Mouse (Mus musculus): ENCODE data around the gene Mtf1. TPM values are rescaled to one million over a fixed set of nuclear protein-coding genes. Genes with fewer than 3 reads are reported as not detected.

Gene Mtf1
- polyA plus RNA-seq, 1 experiment, result 13.4 TPM

- Histone ChIP-seq H3K27ac (ENCODE audit: control insufficient read depth, insufficient read depth, low read depth, low read length, poor library complexity) (no peak overlapping the region), H3K4me1 (ENCODE audit: control insufficient read depth, insufficient read depth, low read length) (peaks cover 7% of the 10 kb centered on the region), H3K4me3 (replicated peaks; ENCODE audit: control insufficient read depth, low read depth, low read length) (no peak overlapping the region)
- WGBS, result 38% methylated on average over 9 of the region's 9 CpGs
- TF ChIP-seq POLR2A (IDR thresholded peaks at IDR 0.05; ENCODE audit: borderline replicate concordance, control insufficient read depth, low read depth, low read length) (no peak), CTCF (IDR thresholded peaks at IDR 0.05; ENCODE audit: control insufficient read depth, insufficient read depth, low read length) (no peak)
These were observed 7.4 kb downstream of the Mtf1 start for GRCm38 (mm10) chr4:124809136-124809883.

DNA sequence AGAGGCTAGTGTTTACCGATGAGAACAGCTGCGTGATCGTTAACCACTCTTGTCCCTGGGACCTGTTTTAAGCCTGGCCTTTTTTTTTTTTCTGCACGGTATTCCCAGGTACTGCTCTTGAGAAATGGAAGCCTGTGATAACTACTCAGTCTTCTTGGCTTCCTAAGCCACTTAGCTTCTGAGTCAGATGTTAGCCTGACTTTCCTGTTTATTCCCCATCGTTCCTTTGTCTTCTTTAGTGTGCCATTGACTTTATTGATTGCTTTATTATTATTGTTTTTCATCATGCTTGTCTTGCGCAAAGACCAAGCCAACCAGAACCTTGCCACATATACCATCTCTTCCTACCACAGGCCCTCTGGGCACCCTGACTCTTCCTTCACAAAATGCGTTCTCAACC, 8.2 kb downstream of the Mtf1 start:
- TF ChIP-seq CTCF (IDR thresholded peaks at IDR 0.05; ENCODE audit: control insufficient read depth, insufficient read depth, low read length) (no peak), POLR2A (IDR thresholded peaks at IDR 0.05; ENCODE audit: borderline replicate concordance, control insufficient read depth, low read depth, low read length) (no peak)
- no peak overlapping the region for H3K27ac ChIP-seq (ENCODE audit: control insufficient read depth, insufficient read depth, low read depth, low read length, poor library complexity)
- H3K4me3 ChIP-seq (replicated peaks; ENCODE audit: control insufficient read depth, low read depth, low read length), result no peak overlapping the region
- H3K4me1 ChIP-seq (ENCODE audit: control insufficient read depth, insufficient read depth, low read length), result peaks cover 6% of the 10 kb centered on the region
- WGBS, result 72% methylated on average over 7 of the region's 7 CpGs

DNA sequence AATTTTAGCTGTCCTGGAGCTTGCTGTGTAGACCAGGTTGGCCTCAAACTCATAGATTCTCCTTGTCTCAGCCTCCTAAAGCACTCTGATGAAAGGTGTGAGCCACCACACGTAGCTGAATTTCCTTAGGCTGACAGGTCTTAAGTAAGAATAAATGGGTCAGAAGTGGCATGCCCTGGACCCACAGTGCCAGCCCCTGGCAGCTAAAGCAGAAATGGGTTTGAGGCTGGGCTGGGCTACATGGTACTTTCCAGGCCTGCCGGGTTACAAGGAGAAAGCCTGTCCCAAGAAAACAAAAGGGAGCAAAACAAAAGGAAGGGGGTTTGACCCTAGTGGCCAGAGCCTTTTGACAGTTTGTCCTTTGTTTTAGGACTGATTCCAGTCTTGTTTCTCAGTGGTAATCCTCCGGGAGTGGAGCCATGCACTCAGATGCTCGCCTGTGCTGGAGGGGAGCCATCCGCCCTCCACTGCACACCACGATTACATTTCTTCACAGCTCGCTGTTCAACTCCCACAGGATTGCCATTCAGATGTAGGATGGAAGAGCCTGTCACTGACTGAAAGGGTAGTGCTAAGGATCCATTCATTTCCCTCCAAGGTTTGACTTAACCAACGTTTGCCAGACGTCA, 9.6 kb downstream of the Mtf1 start:
- WGBS, result 74% methylated on average over 9 of the region's 9 CpGs
- TF ChIP-seq POLR2A (IDR thresholded peaks at IDR 0.05; ENCODE audit: borderline replicate concordance, control insufficient read depth, low read depth, low read length) (no peak), CTCF (IDR thresholded peaks at IDR 0.05; ENCODE audit: control insufficient read depth, insufficient read depth, low read length) (no peak)
- no peak overlapping the region for H3K27ac ChIP-seq (ENCODE audit: control insufficient read depth, insufficient read depth, low read depth, low read length, poor library complexity)
- H3K4me1 ChIP-seq (ENCODE audit: control insufficient read depth, insufficient read depth, low read length), result peaks cover 4% of the 10 kb centered on the region
- no peak overlapping the region for H3K4me3 ChIP-seq (replicated peaks; ENCODE audit: control insufficient read depth, low read depth, low read length)

DNA sequence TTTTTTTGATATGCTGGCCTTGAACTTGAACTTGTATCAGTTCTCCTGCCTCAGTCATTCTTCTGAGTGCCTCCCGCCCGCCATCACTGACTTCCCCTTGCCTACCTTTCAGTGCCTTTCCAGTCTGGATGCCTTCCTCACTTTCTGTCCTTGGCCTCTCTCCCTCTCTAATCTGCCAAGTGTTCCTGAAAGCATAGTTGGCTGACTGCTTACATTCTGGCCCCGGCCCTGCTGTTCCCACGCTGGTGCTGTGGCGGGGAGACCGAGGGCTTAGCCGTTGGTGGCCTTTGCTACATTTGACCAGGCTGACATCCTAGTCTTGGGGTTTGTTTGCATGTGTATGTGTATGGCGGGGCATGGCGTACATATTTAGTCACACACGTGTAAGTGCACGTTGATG, 14.0 kb downstream of the Mtf1 start:
- TF ChIP-seq POLR2A (IDR thresholded peaks at IDR 0.05; ENCODE audit: borderline replicate concordance, control insufficient read depth, low read depth, low read length), result no peak
- TF ChIP-seq CTCF (IDR thresholded peaks at IDR 0.05; ENCODE audit: control insufficient read depth, insufficient read depth, low read length), result no peak
- Histone ChIP-seq H3K4me3 (replicated peaks; ENCODE audit: control insufficient read depth, low read depth, low read length) (no peak overlapping the region), H3K4me1 (ENCODE audit: control insufficient read depth, insufficient read depth, low read length) (no peaks in the 10 kb centered on the region), H3K27ac (ENCODE audit: control insufficient read depth, insufficient read depth, low read depth, low read length, poor library complexity) (no peak overlapping the region)
- 93% methylated on average over 11 of the region's 11 CpGs for WGBS

- Histone ChIP-seq H3K4me3 (replicated peaks; ENCODE audit: control insufficient read depth, low read depth, low read length) (no peak overlapping the region), H3K4me1 (ENCODE audit: control insufficient read depth, insufficient read depth, low read length) (no peaks in the 10 kb centered on the region), H3K27ac (ENCODE audit: control insufficient read depth, insufficient read depth, low read depth, low read length, poor library complexity) (no peak overlapping the region)
- 33% methylated on average over 6 of the region's 6 CpGs for WGBS
- TF ChIP-seq CTCF (IDR thresholded peaks at IDR 0.05; ENCODE audit: control insufficient read depth, insufficient read depth, low read length) (no peak), POLR2A (IDR thresholded peaks at IDR 0.05; ENCODE audit: borderline replicate concordance, control insufficient read depth, low read depth, low read length) (no peak)
These were observed 15.9 kb downstream of the Mtf1 start for GRCm38 (mm10) chr4:124817803-124818202.

GRCm38 (mm10) chr4:124818832-124819231, 16.9 kb downstream of the Mtf1 start:
- no peak overlapping the region for H3K4me3 ChIP-seq (replicated peaks; ENCODE audit: control insufficient read depth, low read depth, low read length)
- TF ChIP-seq POLR2A (IDR thresholded peaks at IDR 0.05; ENCODE audit: borderline replicate concordance, control insufficient read depth, low read depth, low read length), result no peak
- no peak for TF ChIP-seq CTCF (IDR thresholded peaks at IDR 0.05; ENCODE audit: control insufficient read depth, insufficient read depth, low read length)
- no peaks in the 10 kb centered on the region for H3K4me1 ChIP-seq (ENCODE audit: control insufficient read depth, insufficient read depth, low read length)
- no peak overlapping the region for H3K27ac ChIP-seq (ENCODE audit: control insufficient read depth, insufficient read depth, low read depth, low read length, poor library complexity)
- 87% methylated on average over 4 of the region's 4 CpGs for WGBS

DNA sequence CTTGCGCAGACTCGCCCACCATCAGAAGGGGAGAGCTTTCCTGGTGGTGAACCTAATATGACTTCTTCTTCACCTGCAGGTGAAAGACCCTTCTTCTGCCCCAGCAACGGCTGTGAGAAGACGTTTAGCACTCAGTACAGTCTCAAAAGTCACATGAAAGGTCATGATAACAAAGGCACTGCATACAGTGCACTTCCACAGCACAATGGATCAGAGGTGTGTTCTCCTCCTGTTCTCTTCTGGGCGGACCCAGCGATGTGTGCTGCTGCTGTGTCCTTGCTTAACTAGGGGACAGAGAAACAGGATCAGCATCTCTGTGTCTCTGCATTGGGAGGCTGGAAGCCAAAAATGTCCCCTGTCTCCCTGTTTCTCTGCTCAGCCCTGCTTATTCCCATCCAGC, 23.1 kb downstream of the Mtf1 start:
- Histone ChIP-seq H3K27ac (ENCODE audit: control insufficient read depth, insufficient read depth, low read depth, low read length, poor library complexity) (no peak overlapping the region), H3K4me3 (replicated peaks; ENCODE audit: control insufficient read depth, low read depth, low read length) (no peak overlapping the region), H3K4me1 (ENCODE audit: control insufficient read depth, insufficient read depth, low read length) (no peaks in the 10 kb centered on the region)
- TF ChIP-seq POLR2A (IDR thresholded peaks at IDR 0.05; ENCODE audit: borderline replicate concordance, control insufficient read depth, low read depth, low read length) (no peak), CTCF (IDR thresholded peaks at IDR 0.05; ENCODE audit: control insufficient read depth, insufficient read depth, low read length) (no peak)
- WGBS, result 90% methylated on average over 6 of the region's 6 CpGs

GRCm38 (mm10) chr4:124825371-124825965, 23.6 kb downstream of the Mtf1 start:
- 94% methylated on average over 21 of the region's 21 CpGs for WGBS

More at GRCm38 (mm10) chr4:124825371-124825965, 23.6 kb downstream of the Mtf1 start:
- H3K27ac ChIP-seq (ENCODE audit: control insufficient read depth, insufficient read depth, low read depth, low read length, poor library complexity), result no peak overlapping the region
- TF ChIP-seq CTCF (IDR thresholded peaks at IDR 0.05; ENCODE audit: control insufficient read depth, insufficient read depth, low read length) (no peak), POLR2A (IDR thresholded peaks at IDR 0.05; ENCODE audit: borderline replicate concordance, control insufficient read depth, low read depth, low read length) (no peak)
- H3K4me3 ChIP-seq (replicated peaks; ENCODE audit: control insufficient read depth, low read depth, low read length), result no peak overlapping the region
- H3K4me1 ChIP-seq (ENCODE audit: control insufficient read depth, insufficient read depth, low read length), result no peaks in the 10 kb centered on the region

All from bone marrow, adult 2 months (tissue).